In genomic region chr2:33789279-33789678, GRCm38 (mm10) we compare ENCODE assay signal across 14 mouse cellular contexts.
DNase-seq lines count a peak whose midpoint lies in the region; ATAC-seq lines count a peak whose summit lies in the region.
"Had no signal": no experiment of that assay in that cellular context is flagged by ENCODE, and none has a peak within 500 bp of the region (broad histone marks: within the 10 kb centered on the region; RNA-seq: fewer than 3 reads in every experiment).

No protein-coding gene starts in this region.

- no peak overlapping the region for H3K4me2 ChIP-seq in neural tube, embryonic 11.5 days (ENCODE audit: low read depth)
- H3K4me2 ChIP-seq in hindbrain, embryonic 14.5 days (replicated peaks), result 0 out of 2 replicates have a peak overlapping the region, but pooled peaks have one; percentile 4
- no peak overlapping the region; the same call in 1 of the 2 replicates for H3K4me2 ChIP-seq in midbrain, embryonic 12.5 days (replicated peaks)
- H3K4me2 ChIP-seq: heart, embryonic 15.5 days; lung, embryonic 14.5 days had no signal

- peaks cover 25% of the 10 kb centered on the region for H3K4me1 ChIP-seq in neural tube, embryonic 11.5 days (ENCODE audit: control insufficient read depth, insufficient read depth, low read length)
- H3K4me1 ChIP-seq in hindbrain, embryonic 14.5 days (replicated peaks; ENCODE audit: control insufficient read depth, insufficient read depth, low read length), result peaks cover 69% of the 10 kb centered on the region
- H3K4me1 ChIP-seq in midbrain, embryonic 12.5 days, result peaks cover 68% of the 10 kb centered on the region

- no peak overlapping the region for H3K9ac ChIP-seq in neural tube, embryonic 11.5 days (ENCODE audit: low read length)
- H3K9ac ChIP-seq in hindbrain, embryonic 14.5 days, result peak overlapping the region; percentile 36; the same call in 1 of the 2 replicates
- H3K9ac ChIP-seq in midbrain, embryonic 12.5 days (replicated peaks), result peak overlapping the region; percentile 29; the same call in 1 of the 2 replicates
- H3K9ac ChIP-seq: heart, embryonic 15.5 days; lung, embryonic 14.5 days had no signal

- WGBS in neural tube, embryonic 11.5 days, result 20% methylated on average over 6 of the region's 6 CpGs
- 13% methylated on average over 6 of the region's 6 CpGs for WGBS in hindbrain, embryonic 14.5 days
- 10% methylated on average over 6 of the region's 6 CpGs for WGBS in midbrain, embryonic 12.5 days

- H3K4me3 ChIP-seq in neural tube, embryonic 11.5 days (ENCODE audit: low read depth, low read length), result no peak overlapping the region
- no peak overlapping the region for H3K4me3 ChIP-seq in hindbrain, embryonic 14.5 days (replicated peaks; ENCODE audit: low read length)
- no peak overlapping the region for H3K4me3 ChIP-seq in midbrain, embryonic 12.5 days
- H3K4me3 ChIP-seq: gastrocnemius, adult 2 months; heart, embryonic 15.5 days had no signal

- DNase-seq in neural tube, embryonic 11.5 days (ENCODE audit: low spot score), result no peak
- DNase-seq in neural tube, embryonic 10.5 days (ENCODE audit: extremely low spot score, low spot score), result no peak
- no peak for DNase-seq in hindbrain, embryonic 14.5 days (ENCODE audit: low spot score)
- no peak for DNase-seq in right cerebral cortex, postnatal 25 days
- DNase-seq in heart, postnatal 14 days, result no peak
- DNase-seq in layer of hippocampus, postnatal 25 days (ENCODE audit: extremely low spot score in 1 of 2, low spot score in 1 of 2), result no peak
- DNase-seq in adrenal gland, postnatal 4 days (ENCODE audit: low spot score in 2 of 2), result no peak
- DNase-seq: gastrocnemius, adult 2 months; kidney, postnatal 25 days; lung, embryonic 14.5 days; thymus, adult 18-20 months had no signal

- no peak for ATAC-seq in neural tube, embryonic 11.5 days (ENCODE audit: insufficient read depth, low FRiP score, low TSS enrichment)
- ATAC-seq in hindbrain, embryonic 14.5 days (ENCODE audit: low FRiP score), result no peak
- peak; percentile 72 for ATAC-seq in midbrain, embryonic 12.5 days (ENCODE audit: low FRiP score, low read depth)
- ATAC-seq: intestine, embryonic 16.5 days had no signal

- intact Hi-C loops in heart, postnatal 14 days (cut with DNase I), result no loop called here

- H3K36me3 ChIP-seq in neural tube, embryonic 11.5 days (ENCODE audit: control insufficient read depth, insufficient read depth, low read length), result no peaks in the 10 kb centered on the region; the same call in 1 of the 2 replicates
- peaks cover 26% of the 10 kb centered on the region for H3K36me3 ChIP-seq in hindbrain, embryonic 14.5 days (replicated peaks; ENCODE audit: control insufficient read depth, insufficient read depth)
- H3K36me3 ChIP-seq in midbrain, embryonic 12.5 days, result 0 out of 2 replicates have a peak, but pooled peaks cover 5% of the 10 kb centered on the region
- H3K36me3 ChIP-seq: heart, embryonic 15.5 days had no signal

- peak overlapping the region; percentile 60 for H3K27ac ChIP-seq in neural tube, embryonic 11.5 days (ENCODE audit: low read depth, low read length)
- peak overlapping the region; percentile 89 for H3K27ac ChIP-seq in hindbrain, embryonic 14.5 days
- peak overlapping the region; percentile 85 for H3K27ac ChIP-seq in midbrain, embryonic 12.5 days (replicated peaks)
- H3K27ac ChIP-seq: gastrocnemius, adult 2 months; heart, embryonic 15.5 days had no signal

- H3K9me3 ChIP-seq in neural tube, embryonic 11.5 days (ENCODE audit: control insufficient read depth, low read length), result no peaks in the 10 kb centered on the region
- no peaks in the 10 kb centered on the region for H3K9me3 ChIP-seq in hindbrain, embryonic 14.5 days (ENCODE audit: control insufficient read depth, low read length)
- no peaks in the 10 kb centered on the region for H3K9me3 ChIP-seq in midbrain, embryonic 12.5 days
- H3K9me3 ChIP-seq: heart, embryonic 15.5 days had no signal

- no peaks in the 10 kb centered on the region for H3K27me3 ChIP-seq in neural tube, embryonic 11.5 days (ENCODE audit: control insufficient read depth, insufficient read depth, low read length)
- H3K27me3 ChIP-seq in hindbrain, embryonic 14.5 days (ENCODE audit: control insufficient read depth, insufficient read depth, low read length), result no peaks in the 10 kb centered on the region
- no peaks in the 10 kb centered on the region for H3K27me3 ChIP-seq in midbrain, embryonic 12.5 days
- H3K27me3 ChIP-seq: heart, embryonic 15.5 days had no signal
